Mouse (Mus musculus): ENCODE measurements around the gene Cts8.

Gene Cts8

GRCm38 (mm10) chr13:61255258-61255657 is at the start of gene Cts8:
Gene Cts8 (minus strand): TSS chr13:61255358.
- DNase-seq = no peak

DNA sequence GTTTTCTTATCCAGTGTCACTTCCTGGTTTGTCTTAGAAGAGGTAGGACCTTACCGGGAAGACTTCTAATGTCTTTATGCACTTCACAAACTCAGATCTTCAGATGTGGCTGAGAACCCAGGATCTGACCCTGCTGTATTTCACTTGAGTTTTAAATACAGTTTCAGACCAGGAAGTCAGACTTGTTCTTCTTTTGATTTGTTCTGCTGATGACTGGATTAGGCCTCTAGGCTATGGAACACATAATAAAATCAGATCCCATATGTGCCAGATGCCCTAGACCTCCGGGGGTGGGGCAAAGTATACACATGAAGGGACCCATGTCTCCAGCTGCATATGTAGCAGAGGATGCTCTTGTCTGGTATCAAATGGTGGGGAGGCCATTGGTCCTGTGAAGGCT is 33.6 kb upstream of the Cts8 start, which contains the start of gene Gm49398:
Gm49398 (minus strand) TSS at position 101 of the 400 bp plus-strand sequence.
- DNase-seq = no peak

GRCm38 (mm10) chr13:61241076-61241947 is 13.8 kb downstream of the Cts8 start:
- peak; percentile 77 for DNase-seq

GRCm38 (mm10) chr13:61203310-61203709 is 51.8 kb downstream of the Cts8 start, which contains the start of gene Cts6:
Gene Cts6 (minus strand): TSS chr13:61203410.
- no peak for DNase-seq

Measured in kidney, postnatal 10 days (tissue).